In the genomic region with DNA sequence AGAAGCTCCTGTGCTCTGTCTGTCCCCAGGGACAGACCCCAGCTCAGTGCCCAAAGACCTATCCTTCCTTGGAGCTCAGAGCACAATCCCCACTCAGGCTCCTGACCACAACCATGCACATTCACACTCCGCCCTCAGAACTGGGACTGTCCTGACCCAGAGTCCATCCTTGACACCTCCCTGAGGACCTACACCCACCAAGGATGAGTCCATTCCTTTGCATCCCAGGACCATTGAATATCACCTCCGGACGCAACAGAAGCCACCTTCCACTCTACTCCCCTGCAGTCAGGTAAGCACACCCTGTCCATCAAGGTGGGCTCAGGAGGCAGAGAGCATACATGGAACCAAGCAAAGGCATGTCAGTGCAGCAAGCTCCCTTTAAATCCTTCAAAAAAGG, we compare ENCODE assay signal across 8 mouse cellular contexts. TPM values are rescaled to one million over a fixed set of nuclear protein-coding genes. Genes with fewer than 3 reads are reported as not detected.
DNase-seq lines count a peak whose midpoint lies in the region; ATAC-seq lines count a peak whose summit lies in the region.

No protein-coding gene starts in this region.

- ATAC-seq in CD4-positive, CD25-positive, alpha-beta regulatory T cell, adult 4 months: no peak
- no peak for ATAC-seq in lung, embryonic 15.5 days (ENCODE audit: borderline replicate concordance, extremely low read depth, low FRiP score, low TSS enrichment)
- no peak for ATAC-seq in limb, embryonic 15.5 days (ENCODE audit: insufficient number of reproducible peaks, low FRiP score, low TSS enrichment, low read depth)
- ATAC-seq in stomach, embryonic 14.5 days (ENCODE audit: insufficient number of reproducible peaks, insufficient read depth, low FRiP score, low read depth): no peak

- DNase-seq in CD4-positive, CD25-positive, alpha-beta regulatory T cell, adult 2 months (ENCODE audit: low read depth, low spot score): peak; percentile 34
- DNase-seq in lung, postnatal 14 days: no peak
- DNase-seq in left cerebral cortex, adult 8-10 months (ENCODE audit: low spot score in 2 of 2): no peak
- no peak for DNase-seq in urinary bladder, postnatal 36 days (ENCODE audit: low spot score in 2 of 2)

- peak overlapping the region; percentile 83 for H3K4me2 ChIP-seq in lung, embryonic 15.5 days
- peak overlapping the region; percentile 83 for H3K4me2 ChIP-seq in limb, embryonic 15.5 days
- H3K4me2 ChIP-seq in stomach, embryonic 14.5 days (replicated peaks; ENCODE audit: low read depth, low read length): no peak overlapping the region

- no peak overlapping the region for H3K27ac ChIP-seq in lung, embryonic 15.5 days
- no peak overlapping the region for H3K27ac ChIP-seq in limb, embryonic 15.5 days
- no peak overlapping the region for H3K27ac ChIP-seq in stomach, embryonic 14.5 days (ENCODE audit: low read length)

- H3K27me3 ChIP-seq in lung, embryonic 15.5 days: peaks cover 41% of the 10 kb centered on the region
- H3K27me3 ChIP-seq in limb, embryonic 15.5 days: peaks cover 32% of the 10 kb centered on the region
- H3K27me3 ChIP-seq in stomach, embryonic 14.5 days (ENCODE audit: control insufficient read depth, insufficient read depth, low read length): peaks cover 13% of the 10 kb centered on the region; the same call in 1 of the 2 replicates

- H3K9me3 ChIP-seq in lung, embryonic 15.5 days: no peaks in the 10 kb centered on the region
- no peaks in the 10 kb centered on the region for H3K9me3 ChIP-seq in limb, embryonic 15.5 days
- no peaks in the 10 kb centered on the region for H3K9me3 ChIP-seq in stomach, embryonic 14.5 days (ENCODE audit: control insufficient read depth, low read depth, low read length)

- H3K4me1 ChIP-seq in lung, embryonic 15.5 days: no peaks in the 10 kb centered on the region
- H3K4me1 ChIP-seq in limb, embryonic 15.5 days: peaks cover 12% of the 10 kb centered on the region
- no peaks in the 10 kb centered on the region for H3K4me1 ChIP-seq in stomach, embryonic 14.5 days (ENCODE audit: control insufficient read depth, insufficient read depth, low read length)

- H3K9ac ChIP-seq in lung, embryonic 15.5 days: no peak overlapping the region
- no peak overlapping the region for H3K9ac ChIP-seq in limb, embryonic 15.5 days
- H3K9ac ChIP-seq in stomach, embryonic 14.5 days (replicated peaks; ENCODE audit: low read depth, low read length): no peak overlapping the region

- WGBS in lung, embryonic 15.5 days: 76% methylated on average over 3 of the region's 3 CpGs
- 88% methylated on average over 3 of the region's 3 CpGs for WGBS in limb, embryonic 15.5 days
- 90% methylated on average over 3 of the region's 3 CpGs for WGBS in stomach, embryonic 14.5 days

- H3K4me3 ChIP-seq in lung, embryonic 15.5 days: 0 out of 2 replicates have a peak overlapping the region, but pooled peaks have one; percentile 47
- H3K4me3 ChIP-seq in limb, embryonic 15.5 days: peak overlapping the region; percentile 45
- peak overlapping the region; percentile 38; the same call in 1 of the 2 replicates for H3K4me3 ChIP-seq in stomach, embryonic 14.5 days (ENCODE audit: low read depth, low read length)

- H3K36me3 ChIP-seq in lung, embryonic 15.5 days: no peaks in the 10 kb centered on the region
- H3K36me3 ChIP-seq in limb, embryonic 15.5 days: no peaks in the 10 kb centered on the region
- H3K36me3 ChIP-seq in stomach, embryonic 14.5 days (ENCODE audit: control insufficient read depth, insufficient read depth, low read length): no peaks in the 10 kb centered on the region

RNA-seq across cellular contexts. Expression of a gene that starts 1.1 kb away (rescaled TPM):
- polyA plus RNA-seq in CD4-positive, CD25-positive, alpha-beta regulatory T cell, adult 4 months (2017; shearing (Covaris generic)): 100 to 1,000 TPM; 115 to 174 TPM
- polyA plus RNA-seq in lung, embryonic 15.5 days (2015; fragmentation: Nextera tagmentation; extraction: Ambion mirVana): 4.5 and 5.2 TPM in 2 replicates
- 4.5 and 6.3 TPM in 2 replicates for polyA plus RNA-seq in limb, embryonic 15.5 days (2015; fragmentation: Nextera tagmentation; extraction: Ambion mirVana)
- polyA plus RNA-seq in stomach, embryonic 14.5 days (2014; fragmentation: Nextera tagmentation; extraction: Ambion mirVana): 3.2 and 3.6 TPM in 2 replicates
- 1 to 10 TPM; 2.5 to 4.4 (median 3.9) TPM for total RNA-seq in left cerebral cortex, adult 8-10 months (2022)

RNA-seq across cellular contexts. Expression of a gene that starts 50.8 kb away (rescaled TPM):
- polyA plus RNA-seq in CD4-positive, CD25-positive, alpha-beta regulatory T cell, adult 4 months (2017; shearing (Covaris generic)): 10 to 100 TPM; 19.0 to 20.6 TPM
- 6.1 and 6.7 TPM in 2 replicates for polyA plus RNA-seq in lung, embryonic 15.5 days (2015; fragmentation: Nextera tagmentation; extraction: Ambion mirVana)
- 11.1 and 14.3 TPM in 2 replicates for polyA plus RNA-seq in limb, embryonic 15.5 days (2015; fragmentation: Nextera tagmentation; extraction: Ambion mirVana)
- polyA plus RNA-seq in stomach, embryonic 14.5 days (2014; fragmentation: Nextera tagmentation; extraction: Ambion mirVana): 14.7 and 15.0 TPM in 2 replicates
- 10 to 100 TPM; 57.5 to 69.7 (median 65.1) TPM for total RNA-seq in left cerebral cortex, adult 8-10 months (2022)

Comparison
In these comparisons a context has a peak if more than half of its experiments do, and no peak if none do; other contexts are left out.
1. RNA of a gene that starts 1.1 kb away (polyA plus RNA-seq): 115 to 174 TPM in CD4-positive, CD25-positive, alpha-beta regulatory T cell, adult 4 months; 4.5 to 5.2 TPM in lung, embryonic 15.5 days, 4.5 to 6.3 TPM in limb, embryonic 15.5 days and 3.2 to 3.6 TPM in stomach, embryonic 14.5 days; every median in the first group is over 10 times any median in the second.
2. Peak in every context shown above with its lines, with median percentiles within 50 percentile points of each other: H3K4me3 ChIP-seq.